Mouse (Mus musculus): Measurements from ENCODE around the gene E130114P18Rik.

The E130114P18Rik gene

DNA sequence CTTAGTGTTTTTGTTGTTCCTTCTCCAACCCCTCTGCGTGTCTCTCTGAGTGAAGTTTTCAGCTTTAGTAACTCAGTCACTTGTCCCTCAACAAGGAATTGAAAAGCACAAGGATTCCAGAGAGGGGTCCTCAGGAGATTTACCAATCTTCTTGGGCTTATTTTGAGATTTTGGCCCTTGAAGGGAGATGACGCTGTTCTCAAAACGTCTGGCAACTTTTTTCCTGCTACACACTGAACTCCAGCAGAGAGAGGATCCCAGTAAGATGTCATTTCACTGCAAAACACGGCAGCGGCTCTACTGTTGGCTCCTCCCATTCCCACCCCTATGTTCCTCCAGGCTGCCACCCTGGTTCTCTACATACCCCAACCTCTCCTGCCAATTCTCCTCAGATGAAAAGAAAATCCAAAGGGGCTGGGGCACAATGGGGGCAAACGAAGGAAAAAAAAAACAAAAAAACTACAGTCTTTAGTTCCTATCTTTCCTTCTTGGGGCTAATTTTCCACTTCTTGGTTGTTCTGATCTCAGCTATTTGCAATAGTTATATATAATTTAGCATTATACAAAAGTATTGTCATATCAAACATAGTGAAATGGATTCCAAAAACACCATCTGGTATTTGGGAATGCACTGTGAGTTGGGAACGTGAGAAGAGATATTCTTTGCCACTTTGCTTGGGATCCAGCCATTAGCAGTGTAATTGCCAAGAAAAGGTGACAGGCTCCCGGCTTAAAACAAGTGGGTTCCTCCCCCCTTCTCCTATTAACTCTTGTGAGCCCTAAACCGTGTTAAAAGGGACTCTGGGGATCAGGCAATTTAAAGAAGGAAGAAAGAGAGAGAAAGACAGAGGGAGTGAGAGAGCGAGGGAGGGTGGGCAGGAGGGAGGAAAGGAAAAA is 167.8 kb downstream of the E130114P18Rik start:
- peak; percentile 79 for DNase-seq (ENCODE audit: low read depth, low spot score)

DNA sequence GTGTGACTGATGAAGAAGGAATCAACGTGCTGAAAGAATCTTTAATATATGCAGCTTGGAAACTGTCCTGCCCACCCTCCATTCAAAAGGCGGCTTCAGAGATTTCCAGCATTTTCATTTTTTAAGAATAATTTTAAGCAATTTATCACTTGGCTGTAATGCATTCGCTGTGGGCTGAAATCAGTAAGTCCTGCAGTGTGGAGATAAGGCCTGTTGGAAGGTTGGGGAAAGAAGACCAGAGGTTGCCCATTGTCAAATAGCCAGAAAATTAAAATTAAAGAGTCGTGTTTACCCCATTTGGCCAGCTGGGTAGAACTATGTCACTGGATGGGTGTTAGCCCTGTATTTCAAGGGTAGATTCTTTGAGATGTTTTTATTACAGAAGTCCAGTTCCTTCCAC is 168.5 kb downstream of the E130114P18Rik start:
- no peak for DNase-seq (ENCODE audit: low read depth, low spot score)

DNA sequence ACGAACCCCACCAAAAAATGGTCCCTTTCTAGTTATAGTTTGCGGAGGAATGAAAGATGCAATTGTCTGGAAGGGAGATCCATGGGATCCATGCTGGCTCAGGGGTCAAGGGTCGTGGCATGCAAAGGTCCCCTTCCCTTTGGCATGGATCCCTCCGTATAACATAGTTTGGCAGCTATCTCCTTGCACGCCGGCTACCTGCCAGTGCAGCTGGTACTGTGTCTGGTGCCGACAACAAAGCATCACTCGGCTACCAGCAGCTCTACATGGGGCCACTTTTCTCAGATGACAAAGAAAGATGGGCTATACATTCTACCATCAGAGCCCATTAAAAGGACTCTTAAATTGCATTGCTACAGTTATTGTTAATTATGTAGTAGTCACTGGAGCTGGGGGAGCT is 169.2 kb downstream of the E130114P18Rik start:
- DNase-seq (ENCODE audit: low read depth, low spot score) = no peak

DNA sequence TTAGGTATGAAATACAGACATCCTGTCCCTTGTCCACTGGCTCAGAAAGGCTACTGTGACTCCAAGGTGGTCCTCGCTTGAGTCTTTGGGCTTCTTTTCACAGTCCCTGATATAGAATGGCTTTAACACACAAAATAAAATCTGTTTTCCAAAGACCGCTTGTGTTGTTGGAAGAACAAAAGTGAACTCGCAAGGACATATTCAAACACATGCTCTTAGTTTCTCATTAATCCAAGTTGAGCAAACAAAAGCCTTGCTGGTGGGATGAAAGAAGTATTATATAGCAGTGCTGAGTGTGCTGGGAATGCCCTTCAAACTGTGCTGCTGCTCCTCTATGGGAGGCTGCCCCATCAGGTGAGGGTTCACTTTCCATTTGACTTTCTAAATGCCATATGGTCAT is 169.7 kb downstream of the E130114P18Rik start:
- DNase-seq (ENCODE audit: low read depth, low spot score) = no peak

DNA sequence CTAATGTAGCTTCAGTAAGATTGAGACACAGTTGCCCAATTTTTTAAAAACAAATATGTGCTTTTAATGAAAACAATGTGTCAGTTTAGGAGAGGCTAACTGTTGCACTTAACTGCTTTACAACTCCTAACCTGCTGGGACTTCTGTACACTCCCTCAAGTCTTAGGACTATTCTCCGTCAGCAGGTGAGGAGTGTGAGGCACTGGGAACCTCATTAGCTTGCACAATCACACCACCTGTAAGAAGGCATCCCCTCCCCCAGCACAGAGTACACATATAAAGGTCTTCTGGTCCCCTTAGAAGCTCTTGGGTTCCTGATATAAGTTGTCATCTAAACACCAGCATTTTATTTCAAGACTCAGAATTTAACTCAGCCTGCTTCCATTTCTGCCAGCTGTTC is 170.7 kb downstream of the E130114P18Rik start:
- no peak for DNase-seq (ENCODE audit: low read depth, low spot score)

DNA sequence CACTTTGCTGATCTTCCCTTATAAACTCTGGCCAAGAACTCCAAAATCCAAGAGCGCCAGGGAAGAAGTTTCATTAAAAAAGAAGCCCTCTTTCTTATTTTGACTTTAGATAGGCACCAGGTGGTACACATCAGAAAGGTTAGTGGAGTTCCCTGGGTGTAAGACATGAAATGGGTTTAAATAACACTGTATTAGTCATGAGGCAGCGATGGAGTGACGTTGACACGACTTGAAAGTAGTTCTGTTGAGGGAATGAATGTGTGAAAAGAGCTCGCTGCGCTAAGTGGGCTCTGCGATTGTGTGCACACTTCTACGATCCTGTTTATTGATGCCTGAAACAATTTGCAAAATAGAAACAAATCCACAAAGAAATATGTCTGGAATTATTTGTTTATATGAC is 171.4 kb downstream of the E130114P18Rik start:
- no peak for DNase-seq (ENCODE audit: low read depth, low spot score)

DNA sequence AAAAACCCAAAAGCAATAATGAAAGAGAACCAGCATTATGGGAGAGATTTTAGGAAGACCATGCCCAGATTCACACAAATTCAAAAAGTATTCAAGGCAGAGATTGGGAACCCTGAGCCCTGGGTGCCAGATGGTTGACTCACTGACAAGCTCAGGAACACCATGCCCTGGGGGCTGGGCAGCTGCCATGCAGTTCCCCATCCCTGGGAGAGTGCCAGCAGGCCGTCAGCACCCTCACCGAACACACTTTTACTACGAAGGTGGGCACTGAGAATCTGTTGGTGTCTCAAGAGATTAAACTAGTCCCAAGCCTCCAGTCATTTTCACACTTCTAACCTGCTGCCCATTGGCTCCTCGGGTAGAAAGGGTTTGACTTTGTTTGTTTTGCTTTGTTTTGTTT is 175.3 kb downstream of the E130114P18Rik start:
- no peak for DNase-seq (ENCODE audit: low read depth, low spot score)

DNA sequence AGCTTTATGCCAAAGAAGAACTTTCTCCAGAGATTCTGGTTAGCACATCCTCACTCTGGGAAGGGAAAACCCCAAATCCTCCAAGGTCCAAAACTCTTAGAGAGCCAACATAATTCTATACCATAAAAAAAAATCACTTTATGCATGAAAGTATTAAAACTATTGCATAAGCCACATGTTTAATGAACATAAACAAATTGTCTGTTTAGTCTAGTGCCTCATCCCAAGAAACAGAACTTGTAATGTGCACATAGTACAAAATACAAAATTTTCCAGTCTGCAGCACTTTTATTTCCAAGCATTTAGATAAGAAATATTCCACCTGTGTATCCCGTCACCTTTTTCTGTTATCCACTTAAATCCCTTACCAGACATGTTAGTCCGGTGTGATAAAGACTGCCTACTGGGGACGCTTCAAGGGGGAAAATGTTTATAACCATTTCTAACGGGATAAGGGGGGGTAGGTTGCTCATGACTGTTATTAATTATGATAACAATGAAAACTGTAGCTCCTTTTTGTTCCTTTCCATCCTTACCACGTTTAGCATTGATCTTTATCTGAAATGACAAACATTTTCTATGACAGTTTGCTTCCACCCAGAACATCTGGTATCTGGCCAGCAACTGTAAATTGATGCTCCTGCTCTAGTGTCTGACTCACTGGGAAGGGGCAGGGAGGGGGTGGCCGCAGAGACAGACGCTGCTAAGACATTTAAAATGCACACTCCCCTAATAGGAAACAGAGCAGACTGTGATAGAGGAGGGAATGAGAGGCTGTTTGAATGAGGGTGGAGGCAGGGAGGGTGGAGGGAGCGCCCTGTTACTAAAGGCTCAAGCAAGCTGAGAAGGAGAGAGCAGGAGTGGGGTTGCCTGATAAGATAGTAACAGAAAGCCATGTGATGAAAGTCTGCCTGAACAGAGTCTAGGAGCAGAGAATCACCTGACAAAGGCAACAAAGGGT is 176.7 kb downstream of the E130114P18Rik start:
- peak; percentile 31 for DNase-seq (ENCODE audit: low read depth, low spot score)

DNA sequence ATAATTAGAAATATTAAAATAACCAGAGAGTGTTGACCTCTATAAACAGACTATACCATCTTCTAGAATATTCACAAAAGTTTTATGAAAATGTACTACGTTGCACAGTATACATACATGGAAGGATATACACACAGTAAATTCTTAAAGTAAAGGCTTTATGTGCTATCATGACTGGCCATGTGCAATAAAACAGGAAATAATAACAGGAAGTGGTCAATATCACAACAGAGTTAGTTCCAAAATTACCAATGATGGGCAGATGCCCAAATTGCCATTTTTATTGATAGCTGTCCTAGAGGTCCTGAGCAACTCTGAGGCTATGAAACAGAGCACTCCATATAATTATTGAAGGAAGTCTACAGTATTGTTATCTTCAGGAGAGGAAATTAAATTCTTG is 180.4 kb downstream of the E130114P18Rik start:
- no peak for DNase-seq (ENCODE audit: low read depth, low spot score)

DNA sequence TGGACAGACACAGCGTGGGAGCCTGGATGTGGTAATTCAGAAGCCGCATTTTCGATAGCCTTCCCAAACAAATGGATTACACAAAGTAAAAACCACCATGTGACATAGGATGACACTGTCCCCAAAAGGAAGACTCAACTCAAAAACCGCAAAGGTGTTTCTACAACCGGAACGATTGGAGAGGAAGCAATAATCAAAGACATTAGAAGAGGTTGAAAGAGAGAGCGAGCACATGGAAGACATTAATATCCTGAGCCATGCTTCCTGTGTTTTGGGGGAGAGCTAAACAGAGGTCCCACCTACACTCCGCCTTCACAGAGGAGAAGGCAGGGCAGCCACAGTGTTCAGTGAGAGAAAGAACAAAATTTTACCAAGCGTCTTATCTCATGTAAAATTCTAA is 181.5 kb downstream of the E130114P18Rik start:
- DNase-seq (ENCODE audit: low read depth, low spot score) = no peak

DNA sequence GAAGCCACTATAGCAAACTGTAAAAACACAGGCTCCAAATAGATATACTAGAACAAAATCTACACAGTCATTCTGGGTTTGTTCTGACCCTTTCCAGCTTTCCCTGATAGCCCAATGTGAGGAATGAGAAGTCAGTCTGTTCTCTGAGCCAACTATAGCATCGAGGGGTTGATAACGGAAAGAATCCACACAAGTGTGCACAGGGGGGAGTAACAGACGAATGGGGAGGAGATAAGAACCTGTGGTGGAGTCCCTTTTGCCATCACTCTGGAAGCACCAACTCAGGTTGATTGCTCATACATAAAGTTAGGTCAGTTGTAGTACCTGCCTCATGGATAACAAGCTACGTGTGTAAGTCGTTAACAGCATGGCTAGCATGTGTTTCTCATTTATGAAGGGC is 184.0 kb downstream of the E130114P18Rik start:
- no peak for DNase-seq (ENCODE audit: low read depth, low spot score)

DNA sequence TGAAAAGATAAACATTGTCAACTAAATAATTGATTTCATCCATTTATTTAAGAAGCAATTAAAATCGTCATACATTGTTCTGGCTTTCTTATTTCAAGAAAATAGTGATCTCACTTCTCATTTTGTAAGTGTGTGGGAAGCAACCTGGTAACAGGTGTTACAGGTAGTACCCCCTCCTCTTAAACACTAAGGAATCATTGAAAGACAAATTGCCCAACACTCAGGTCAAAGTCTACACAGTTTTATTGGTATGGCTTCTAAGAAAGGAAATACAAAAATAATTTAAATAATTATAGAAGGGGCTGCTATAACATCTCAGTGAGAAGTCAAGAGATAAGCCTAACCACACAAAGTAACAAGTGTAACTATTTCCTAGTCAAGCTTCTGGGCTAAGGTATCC is 188.1 kb downstream of the E130114P18Rik start:
- DNase-seq (ENCODE audit: low read depth, low spot score) = no peak

DNA sequence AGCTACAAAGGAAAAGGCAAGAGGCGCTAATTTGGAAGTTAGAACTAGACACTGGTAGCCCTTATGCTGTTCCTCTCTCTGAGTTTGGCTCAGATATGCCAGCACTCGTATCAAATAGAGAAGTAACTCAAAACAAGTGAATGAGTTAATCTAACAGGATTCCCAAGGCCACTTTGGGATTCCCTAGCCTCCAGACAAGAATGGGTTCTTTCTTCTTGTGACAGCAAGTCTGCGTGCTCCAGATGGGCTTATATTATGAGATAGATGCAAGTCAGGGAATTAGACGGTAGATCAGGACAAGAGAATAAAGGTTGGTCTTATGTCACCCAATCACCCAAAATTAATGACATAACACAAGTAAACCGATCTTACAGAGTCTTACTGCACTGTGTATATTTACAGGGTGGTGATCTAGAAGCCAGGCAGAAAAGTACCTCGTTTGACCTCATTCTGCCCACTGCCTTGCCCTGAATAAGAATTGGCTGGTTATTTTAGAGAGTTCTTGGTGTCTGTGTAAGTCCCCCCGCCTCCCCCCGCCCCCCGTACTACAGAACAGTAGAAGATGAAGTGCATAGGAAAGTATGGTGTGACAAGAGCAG is 190.4 kb downstream of the E130114P18Rik start:
- DNase-seq (ENCODE audit: low read depth, low spot score) = no peak

DNA sequence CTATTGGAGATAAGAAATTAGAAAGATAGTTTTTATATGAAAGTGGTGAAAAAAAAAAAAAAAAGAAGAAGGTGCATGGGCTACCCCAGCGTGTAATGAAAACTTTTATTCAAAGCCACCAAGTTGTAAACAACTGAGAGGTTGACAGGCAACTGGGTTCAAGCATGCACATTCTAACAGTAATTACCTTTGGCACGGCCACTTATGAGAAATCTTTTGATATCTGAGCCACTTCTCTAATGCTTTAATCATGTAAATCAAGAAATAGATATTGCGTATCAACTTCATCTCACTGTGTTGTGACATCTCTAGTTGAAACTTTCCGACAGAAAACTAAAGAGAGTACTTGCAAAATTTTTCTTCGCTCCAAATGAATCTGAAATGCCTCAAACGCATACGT is 192.7 kb downstream of the E130114P18Rik start:
- no peak for DNase-seq (ENCODE audit: low read depth, low spot score)

DNA sequence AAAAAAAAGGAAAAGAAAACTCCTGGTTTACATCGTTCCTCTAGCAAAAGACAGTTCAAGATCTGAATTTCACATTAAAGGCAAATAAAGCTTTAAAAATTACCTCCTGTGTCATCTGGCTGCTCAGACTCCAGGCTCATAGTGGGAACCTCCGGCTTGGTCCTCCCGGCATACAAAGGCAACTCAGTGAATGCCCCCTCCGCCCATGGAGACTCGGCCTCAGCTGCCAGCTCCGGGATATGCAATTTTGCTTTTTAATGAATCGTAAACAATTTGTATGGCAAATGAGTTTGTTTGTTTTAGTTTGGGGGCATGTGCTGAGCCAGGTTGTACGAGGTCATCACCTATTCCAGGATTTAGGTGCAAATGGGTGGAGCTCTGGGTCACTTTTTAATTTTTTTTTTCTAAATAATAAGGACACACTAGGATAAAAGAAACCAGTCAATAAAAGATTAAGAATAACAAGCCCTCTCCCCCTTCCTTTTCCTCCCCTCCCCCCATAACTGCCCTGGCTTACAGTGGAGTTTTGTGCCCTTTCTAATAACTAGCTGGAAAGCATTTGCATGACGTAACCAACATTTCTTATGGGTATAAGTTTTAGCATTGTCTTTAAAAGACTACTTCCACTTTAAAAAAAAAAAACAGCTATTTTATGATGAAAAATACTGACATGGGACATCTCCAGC is 193.3 kb downstream of the E130114P18Rik start:
- no peak for DNase-seq (ENCODE audit: low read depth, low spot score)

DNA sequence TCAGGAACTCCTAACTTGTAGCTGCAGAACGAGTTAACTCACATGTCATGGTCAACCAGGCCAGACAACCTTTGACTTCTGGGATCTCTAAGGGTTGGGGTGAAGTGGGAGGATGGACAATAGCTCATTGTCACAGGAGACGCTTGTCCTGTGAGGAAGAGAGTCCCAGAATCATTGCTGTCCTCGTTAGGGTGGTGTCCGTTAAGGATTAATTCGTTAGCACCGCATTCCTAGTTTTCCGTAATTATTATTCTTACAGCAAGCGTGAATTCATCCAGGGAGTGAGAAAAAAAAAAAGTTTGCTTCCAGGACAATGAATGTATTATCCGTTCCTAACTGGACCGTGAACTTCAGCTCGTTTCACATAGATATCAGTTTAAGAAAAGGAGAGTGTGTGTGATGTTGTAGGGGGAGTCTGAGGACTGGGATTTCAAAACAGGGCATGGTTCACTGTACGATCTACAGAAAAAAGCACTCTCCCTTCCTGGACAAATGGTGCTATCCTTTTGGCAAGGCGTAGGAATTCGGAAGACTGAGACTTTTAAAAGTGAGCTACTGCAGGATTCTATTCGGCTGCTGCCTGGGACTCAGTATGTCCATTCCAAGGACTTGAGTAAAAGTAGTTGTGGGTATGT is 195.0 kb downstream of the E130114P18Rik start:
- DNase-seq (ENCODE audit: low read depth, low spot score) = no peak

DNA sequence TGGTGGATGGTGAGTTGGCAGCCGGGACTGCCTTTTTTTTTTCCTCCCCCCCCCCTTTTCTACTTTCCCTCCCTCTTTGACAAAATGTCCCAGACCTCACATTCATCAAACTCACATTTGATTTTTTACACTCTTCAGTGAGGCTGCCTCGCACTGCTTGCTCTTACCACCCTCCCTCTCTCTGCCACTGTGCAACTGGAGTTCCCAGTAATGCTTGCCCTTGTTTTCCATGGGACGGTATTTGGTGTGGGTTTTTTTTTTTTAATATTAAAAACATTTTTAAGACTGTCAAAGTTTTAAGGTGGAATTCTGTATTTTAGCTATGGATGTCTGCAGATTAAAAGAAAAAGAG is 195.8 kb downstream of the E130114P18Rik start:
- no peak for DNase-seq (ENCODE audit: low read depth, low spot score)

DNA sequence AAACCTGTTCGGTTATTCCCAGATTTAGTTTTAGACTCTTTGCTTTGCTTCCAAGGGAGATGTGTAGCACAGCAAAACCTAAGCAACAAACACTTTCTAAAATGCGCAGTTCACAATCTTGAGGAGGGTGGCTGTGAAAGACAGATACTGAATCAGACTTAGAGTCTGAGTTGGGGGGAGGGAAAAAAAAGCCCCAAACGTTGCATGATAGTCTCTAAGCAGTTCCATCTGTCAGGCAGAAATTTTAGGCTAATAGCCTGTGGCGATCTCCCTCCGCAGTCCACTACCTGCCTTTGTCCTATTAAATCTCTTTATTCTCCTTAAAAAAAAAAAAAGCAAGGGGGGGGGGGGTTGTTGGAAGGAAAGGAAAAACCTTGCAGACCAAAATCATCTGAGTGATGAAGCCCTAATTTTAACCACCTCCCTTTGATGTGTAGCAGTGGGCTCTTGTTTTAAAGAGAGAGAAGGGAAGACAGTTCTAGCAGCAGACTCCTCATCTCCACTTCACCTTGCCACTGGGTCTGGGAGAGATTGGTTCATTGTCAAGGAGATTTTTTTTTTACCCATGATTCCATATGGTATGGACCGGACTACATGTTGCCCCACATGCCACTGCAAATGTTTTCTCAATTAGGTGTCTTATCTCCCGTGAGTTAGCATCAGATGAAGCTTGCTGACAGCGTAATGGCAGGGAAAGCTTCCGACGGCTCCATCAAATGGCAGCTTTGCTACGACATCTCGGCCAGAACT is 196.4 kb downstream of the E130114P18Rik start:
- no peak for DNase-seq (ENCODE audit: low read depth, low spot score)

DNA sequence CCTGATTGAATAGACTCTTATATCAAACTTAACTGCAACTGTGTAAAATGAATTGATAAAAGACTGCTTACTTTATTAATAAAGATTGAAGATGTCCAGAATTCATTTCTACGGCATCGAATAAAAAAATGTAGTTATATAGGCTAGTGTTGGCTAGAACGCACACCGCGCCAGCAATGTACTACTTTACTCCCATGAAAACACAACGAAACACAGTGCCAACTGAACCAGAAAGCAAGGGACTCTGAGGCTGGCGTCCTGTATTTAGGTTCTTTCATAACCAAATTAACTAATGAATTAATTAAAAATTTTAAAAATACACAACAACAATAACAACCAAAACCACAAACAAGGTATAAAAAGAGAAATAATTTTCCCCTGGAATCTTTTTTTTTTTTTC is 197.0 kb downstream of the E130114P18Rik start:
- DNase-seq (ENCODE audit: low read depth, low spot score) = no peak

DNA sequence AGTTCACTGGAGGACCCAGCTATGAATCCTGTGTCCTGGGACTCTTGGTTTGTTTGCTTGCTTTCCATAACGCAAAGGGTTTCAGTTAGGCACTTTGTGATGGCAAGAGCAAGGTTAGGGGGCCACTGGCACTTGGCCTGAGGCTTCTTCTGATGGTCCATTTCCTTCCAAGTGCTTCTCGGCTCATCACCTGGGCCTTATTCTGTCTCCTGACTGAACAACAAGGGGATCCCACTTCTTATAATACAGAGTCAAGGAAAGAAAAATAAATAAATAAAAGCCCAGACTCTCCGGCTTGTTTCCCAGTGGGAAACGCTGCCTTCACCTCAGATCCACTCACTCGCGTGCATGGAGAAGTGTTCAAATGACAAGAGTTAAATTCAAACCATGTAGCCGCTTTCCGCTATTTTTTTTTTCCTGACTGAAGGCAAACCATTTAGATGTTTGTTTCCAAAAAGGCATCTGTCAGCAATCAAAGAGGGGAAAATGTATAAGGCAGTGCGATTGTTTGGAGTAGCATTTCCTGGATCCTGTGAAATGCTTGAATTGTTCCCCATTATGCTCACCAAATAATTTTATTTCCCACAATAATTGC is 199.2 kb downstream of the E130114P18Rik start:
- no peak for DNase-seq (ENCODE audit: low read depth, low spot score)
